Mouse (Mus musculus) c-Kit-positive CD71-negative TER-119-negative erythroid progenitor cells, embryonic 14.5 days (primary cell): ENCODE data around the gene Limd2.
"Not testable (repeated sequence)": the region's sequence is repeated elsewhere in the genome, so short reads cannot be mapped to it uniquely, and the experiment has no call there.

Experiments used
- DNase-seq: peaks from one replicate; pipeline ENCODE4 v3.0.0-alpha.2; 2013; ENCODE audit warnings: low read depth

Limd2 gene

DNA sequence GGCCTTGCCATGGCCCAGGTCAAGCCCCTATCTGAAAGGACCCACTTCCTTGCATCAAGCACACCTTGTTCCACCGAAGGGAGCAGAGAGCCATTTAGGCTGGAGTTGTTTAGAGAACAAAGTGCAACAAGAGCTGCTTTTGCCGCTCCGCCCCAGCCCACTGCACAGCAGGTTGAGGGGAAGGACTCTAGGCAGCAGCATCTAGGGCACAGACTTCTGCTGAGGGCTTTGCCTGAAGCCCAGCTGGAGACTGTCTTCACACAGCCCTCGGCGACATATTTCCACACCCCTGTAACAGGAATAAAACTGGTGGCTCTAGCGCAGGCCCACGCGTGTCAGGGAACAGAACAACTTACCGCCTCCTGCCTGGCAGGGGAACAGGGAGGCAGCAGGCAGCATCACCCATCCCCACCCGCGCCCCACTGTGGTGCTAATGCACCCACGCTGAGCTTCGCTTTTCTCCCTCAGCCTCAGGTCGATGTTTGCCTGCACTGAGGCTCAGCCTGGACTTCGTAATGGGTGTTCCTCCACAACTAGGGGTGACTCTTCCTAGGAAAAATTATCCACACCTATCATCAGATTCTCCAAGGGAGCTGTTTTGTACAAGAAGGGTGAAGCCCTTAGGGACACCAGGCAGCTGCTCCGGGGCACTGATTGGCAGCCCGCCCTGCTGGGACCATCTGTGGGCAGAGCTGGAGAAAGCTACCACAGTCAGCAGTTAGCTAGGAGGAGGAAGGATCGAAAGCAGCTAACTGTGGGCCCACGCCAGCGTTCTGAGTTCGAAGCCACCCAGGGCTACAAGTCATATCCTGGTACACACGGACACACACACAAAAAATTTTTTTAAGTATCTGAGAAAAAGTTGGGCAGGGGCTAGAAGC lies at the start of gene Limd2, which contains the start of gene Gm10840:
Limd2 (minus strand) TSS at position 20 of the 881 bp plus-strand sequence.
Gm10840 (plus strand) TSS at position 10 of the 881 bp plus-strand sequence.
- DNase-seq = no peak

- DNase-seq = no peak
Measured at GRCm38 (mm10) chr11:106202123-106202465, 41.4 kb upstream of the Limd2 start, which contains the start of gene Strada. Gene Strada (minus strand): TSS chr11:106202168.

DNA sequence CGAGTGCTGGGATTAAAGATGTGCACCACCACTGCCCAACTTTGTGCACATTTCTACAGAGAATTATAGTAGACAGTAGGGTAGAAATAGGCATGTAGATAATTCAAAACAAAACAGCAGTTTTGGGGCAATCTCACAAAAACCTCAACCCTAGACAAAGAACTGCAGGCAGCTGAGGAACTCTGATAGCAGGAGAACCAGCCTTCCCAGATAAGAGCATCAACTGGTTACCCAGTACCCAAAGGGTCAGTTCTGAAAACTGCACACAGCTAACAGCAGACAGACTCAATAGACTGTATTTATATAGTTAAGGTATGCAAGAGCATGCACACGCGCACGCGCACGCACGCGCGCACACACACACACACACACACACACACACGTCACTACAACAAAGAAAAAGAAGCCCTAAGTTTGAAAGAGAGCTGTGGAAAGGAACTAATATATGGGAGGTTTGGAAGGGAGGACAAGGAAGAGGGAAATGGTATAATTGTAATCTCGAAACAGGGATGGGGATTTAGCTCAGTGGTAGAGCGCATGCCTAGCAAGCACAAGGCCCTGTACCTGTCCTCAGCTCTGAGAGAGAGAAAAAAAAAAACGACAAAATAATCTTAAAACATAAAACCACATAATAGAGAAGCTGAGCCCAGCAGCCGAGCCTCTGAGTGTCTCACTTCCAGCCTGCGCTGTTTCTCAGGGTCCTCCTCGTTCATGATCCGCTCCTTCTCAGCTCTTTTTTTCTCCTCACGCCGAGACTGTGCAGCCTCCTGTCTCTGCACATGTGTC lies 40.9 kb upstream of the Limd2 start:
- DNase-seq = no peak

- DNase-seq = no peak
Measured at GRCm38 (mm10) chr11:106200756-106201155, 40.1 kb upstream of the Limd2 start.

DNA sequence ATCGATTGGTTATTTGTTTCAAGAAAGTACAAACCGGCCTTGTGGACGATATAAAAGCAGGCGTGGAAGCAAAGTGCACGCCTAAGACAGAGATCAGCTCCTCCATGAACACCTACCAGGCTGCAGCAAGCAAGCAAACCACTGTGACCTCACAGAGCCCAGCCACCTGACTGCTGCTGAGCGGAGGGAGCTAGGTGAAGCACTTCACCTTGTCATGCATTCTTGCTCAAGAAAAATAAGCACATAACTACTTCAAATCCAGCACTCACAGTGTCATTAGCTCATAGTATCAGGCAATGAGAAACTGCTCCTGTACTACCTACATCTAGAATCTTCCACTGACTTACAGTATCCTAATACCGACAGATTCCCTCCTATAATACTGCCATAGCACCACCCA lies 39.3 kb upstream of the Limd2 start:
- DNase-seq = not testable (repeated sequence)

DNA sequence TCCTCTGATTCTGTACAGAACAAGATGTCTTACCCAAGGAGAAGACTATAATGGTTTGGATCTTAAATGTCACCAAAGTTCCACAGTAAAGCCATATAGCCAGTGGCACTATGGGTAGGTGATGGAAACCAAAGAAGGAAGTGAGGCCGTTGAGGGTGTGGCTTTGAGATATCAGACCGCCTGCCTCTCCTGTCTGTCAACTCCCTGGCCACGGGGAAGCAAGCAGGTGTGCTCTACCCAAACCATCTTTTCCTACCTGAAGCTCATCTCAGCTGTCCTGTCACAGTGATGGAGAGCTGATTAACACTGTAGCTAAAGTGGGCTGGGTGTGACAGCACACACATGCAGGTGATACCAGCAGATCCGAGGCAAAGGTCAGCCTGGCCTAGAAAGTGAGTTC lies 37.6 kb upstream of the Limd2 start:
- no peak for DNase-seq

DNA sequence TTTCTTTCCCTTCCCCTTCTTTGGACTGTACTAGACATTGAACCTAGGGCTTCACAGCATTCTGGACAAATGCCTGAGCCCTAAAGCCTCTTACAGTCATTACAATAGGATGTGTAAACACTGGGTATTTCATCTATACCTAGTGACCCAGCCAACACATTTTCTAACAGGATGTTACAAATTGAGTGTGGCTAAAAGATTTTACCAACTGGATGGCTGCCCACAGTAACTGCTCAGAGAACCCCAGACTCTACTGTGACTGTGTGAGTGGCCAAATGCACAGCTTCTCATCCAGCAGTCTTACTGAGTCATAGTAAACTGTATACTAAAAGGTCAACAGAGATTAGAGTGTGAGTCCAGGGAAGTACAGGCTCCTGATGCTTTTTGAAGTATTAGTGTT lies 34.7 kb upstream of the Limd2 start:
- DNase-seq = no peak

- no peak for DNase-seq
Measured at GRCm38 (mm10) chr11:106194891-106195290, 34.2 kb upstream of the Limd2 start.

GRCm38 (mm10) chr11:106194155-106194541 lies 33.5 kb upstream of the Limd2 start:
- no peak for DNase-seq

GRCm38 (mm10) chr11:106193371-106194154 lies 32.9 kb upstream of the Limd2 start:
- DNase-seq = peak; percentile 96

GRCm38 (mm10) chr11:106192657-106193370 lies 32.2 kb upstream of the Limd2 start:
- DNase-seq = no peak

DNA sequence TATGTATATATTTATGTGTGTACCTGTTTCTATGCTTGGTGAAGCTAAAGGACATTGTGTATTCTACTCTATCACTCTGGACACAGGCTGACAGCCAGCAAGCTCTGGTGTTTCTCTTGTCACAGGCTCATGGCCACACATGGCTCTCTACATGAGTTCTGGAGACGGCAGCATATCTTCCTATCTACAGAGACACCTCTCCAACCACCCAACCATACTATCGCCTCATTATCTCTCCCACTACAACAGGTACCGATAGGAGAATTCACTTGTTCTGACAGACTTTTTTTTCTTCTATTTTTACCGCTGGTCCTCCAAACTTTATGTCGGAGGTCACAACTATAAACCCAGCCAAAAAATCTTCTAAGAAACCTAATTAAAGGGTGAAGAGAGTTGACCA lies 31.6 kb upstream of the Limd2 start:
- DNase-seq = no peak

DNA sequence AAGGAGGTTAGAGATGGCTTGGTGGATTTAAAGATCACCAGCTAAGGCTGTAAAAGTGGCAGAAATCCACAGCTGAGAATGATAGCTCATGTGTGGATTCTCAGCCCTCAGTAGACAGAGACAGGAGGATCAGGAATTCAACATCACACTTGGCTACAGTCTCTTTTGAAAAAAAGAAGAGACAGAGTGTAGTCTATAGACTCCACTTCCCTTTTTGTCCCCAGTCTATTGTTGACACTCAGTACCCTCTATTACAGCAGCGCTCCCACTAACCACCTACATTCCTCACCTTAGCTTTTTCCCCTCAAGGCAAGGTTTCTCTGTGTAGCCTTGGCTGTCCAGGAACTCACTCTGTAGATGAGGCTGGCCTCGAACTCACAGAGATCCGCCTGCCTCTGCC lies 31.1 kb upstream of the Limd2 start:
- no peak for DNase-seq

- DNase-seq = no peak
Measured at GRCm38 (mm10) chr11:106187326-106187725, 26.7 kb upstream of the Limd2 start.

- no peak for DNase-seq
Measured at GRCm38 (mm10) chr11:106180449-106180801, 19.8 kb upstream of the Limd2 start.

DNA sequence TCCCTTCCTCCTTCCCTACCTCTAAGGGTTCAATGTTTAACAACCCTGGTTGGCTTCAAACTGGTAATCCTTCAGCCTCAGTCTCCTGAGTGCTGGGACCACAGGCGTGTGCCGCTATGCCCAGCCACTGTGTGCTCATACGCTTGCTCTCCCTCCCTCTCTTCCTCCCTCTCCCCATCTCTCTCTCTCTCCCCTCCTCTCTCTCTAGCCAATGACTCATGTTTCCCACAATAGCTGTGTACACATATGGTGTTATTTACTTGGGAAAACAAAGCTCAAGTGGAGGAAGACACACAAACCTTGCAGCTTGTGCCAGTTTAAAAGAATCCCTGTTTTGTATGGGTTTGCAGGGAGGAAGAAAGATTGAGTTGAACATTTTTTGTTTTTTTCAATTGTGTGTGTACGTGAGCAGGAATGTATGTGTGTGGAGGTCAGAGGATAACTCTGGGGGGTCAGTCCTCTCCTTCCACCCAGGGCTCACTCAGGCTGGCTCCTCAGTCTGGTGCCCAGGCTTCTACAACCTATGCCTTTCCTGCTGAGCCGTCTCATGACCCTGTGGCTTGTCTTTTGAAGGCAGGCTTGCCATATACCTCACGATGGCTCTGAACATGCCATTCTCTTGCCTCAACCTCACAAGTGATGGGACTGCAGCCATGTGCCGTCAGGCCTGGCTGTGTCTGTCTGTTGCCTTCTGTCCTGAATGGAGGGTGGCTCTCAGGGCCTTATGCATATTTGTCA lies 19.2 kb upstream of the Limd2 start:
- DNase-seq = no peak

DNA sequence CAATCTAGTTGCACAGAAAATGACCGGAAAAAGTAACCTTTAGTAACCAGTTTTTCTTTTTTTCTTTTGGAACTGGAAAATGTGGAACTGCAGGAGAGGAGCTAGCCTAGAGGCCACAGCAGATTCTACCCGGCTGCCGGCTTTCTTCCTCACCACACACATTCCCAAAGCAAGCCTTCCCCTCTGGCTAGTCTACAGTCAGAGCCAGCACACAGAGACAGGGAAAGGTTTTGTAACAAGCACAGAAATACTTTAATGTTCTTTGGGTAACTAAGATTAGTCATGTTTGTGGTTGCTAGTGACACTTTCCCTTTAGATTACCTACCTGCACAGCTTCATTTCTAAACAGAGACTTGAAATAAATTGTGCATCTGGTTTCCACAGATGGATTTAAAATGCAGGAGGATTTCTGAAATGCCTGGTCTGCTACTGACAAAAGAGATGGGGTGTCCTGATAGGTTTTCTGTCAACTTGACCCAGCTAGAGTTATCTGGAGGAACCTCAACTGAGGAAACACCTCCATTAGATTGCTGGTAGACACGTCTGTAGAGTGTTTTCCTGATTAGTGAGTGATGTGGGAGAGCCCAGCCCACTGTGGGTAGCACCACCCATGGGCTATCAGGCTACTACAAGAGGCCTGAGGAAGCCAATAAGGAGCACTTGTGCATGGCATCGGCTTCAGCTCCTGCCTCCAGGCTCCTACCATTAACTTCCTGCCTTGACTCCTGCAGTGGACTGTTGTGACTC lies 17.5 kb upstream of the Limd2 start:
- DNase-seq = no peak

DNA sequence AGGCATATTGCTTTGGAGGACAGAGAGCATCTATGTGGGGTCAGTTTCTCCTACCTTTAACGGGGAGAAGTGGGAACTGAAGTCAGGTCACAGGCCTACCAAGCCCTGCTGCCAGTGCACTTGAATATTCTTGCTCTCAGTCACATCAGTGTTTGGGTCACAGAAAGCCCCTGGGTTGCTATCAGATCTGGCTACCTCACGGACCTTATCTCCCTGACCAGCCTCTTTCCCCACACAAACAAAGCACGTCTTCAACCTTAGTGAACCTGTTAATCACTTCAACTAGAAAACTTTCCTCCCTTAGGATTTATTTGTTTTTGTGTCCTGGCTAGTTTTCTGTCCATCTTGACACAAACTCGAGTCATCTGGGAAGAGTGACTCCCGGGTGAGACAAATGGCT lies 15.7 kb upstream of the Limd2 start:
- DNase-seq = no peak

DNA sequence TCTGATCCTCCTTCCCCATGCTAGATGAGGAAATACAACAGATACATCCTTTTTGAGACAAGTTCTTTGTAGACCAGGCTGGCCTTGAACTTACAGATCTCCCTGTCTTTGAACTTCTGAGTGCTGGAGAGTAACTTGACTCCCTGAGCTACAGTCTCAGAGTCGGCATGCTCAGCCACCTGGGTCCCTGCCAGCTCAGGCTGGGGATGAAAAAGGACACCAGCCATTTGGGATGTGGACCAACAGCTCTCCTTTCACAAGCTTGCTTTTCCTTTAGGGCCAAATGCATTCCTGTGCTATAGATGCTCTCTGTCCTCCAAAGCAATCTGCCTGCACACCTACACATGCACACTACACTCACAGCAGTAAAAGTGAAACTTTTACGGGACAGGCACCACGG lies 14.4 kb upstream of the Limd2 start:
- DNase-seq = no peak

DNA sequence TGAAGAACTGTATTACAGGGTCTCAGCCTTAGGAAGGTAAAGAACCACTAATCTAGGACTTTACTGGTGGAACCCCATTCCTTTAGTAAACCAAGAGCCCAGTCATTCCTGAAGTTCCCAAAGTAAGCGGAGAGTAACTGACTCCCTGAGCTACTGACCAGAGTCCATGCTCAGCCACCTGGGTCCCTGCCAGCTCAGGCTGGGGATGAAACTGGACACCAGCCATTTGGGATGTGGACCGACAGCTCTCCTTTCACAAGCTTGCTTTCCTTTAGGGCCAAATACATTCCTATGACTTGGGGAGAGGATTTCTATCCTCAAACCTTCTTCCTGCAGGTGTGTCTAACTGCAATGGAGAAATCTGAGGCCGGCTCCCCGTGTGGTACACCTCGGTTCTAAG lies 13.7 kb upstream of the Limd2 start:
- no peak for DNase-seq
